Mouse (Mus musculus): ENCODE measurements around the gene Fbn1. TPM values are rescaled to one million over a fixed set of nuclear protein-coding genes. Genes with fewer than 3 reads are reported as not detected.
A peak's percentile ranks its signal among the peaks of the same experiment; 100 is the strongest.
"Not testable (repeated sequence)": the region's sequence is repeated elsewhere in the genome, so short reads cannot be mapped to it uniquely, and the experiment has no call there.

Fbn1 gene
- total RNA-seq, 2 experiments from 2014 or later = 121 to 127 TPM

GRCm38 (mm10) chr2:125293969-125294491 lies 213.8 kb downstream of the Fbn1 start:
- no peak for DNase-seq

GRCm38 (mm10) chr2:125292616-125293015 lies 215.2 kb downstream of the Fbn1 start:
- DNase-seq = no peak

- DNase-seq = peak; percentile 57
These were observed 216.7 kb downstream of the Fbn1 start for GRCm38 (mm10) chr2:125291101-125291500.

- peak; percentile 48 for DNase-seq
These were observed 217.4 kb downstream of the Fbn1 start for GRCm38 (mm10) chr2:125290197-125290965.

- no peak for DNase-seq
These were observed 222.0 kb downstream of the Fbn1 start for GRCm38 (mm10) chr2:125285777-125286176.

GRCm38 (mm10) chr2:125282334-125283206 lies 225.2 kb downstream of the Fbn1 start:
- DNase-seq = no peak

GRCm38 (mm10) chr2:125279995-125280394 lies 227.8 kb downstream of the Fbn1 start:
- DNase-seq = not testable (repeated sequence)

- DNase-seq = peak; percentile 23
These were observed 229.3 kb downstream of the Fbn1 start for GRCm38 (mm10) chr2:125278474-125278873.

GRCm38 (mm10) chr2:125276692-125277091 lies 231.1 kb downstream of the Fbn1 start:
- DNase-seq = no peak

GRCm38 (mm10) chr2:125275617-125276016 lies 232.2 kb downstream of the Fbn1 start:
- no peak for DNase-seq

GRCm38 (mm10) chr2:125268876-125269275 lies 238.9 kb downstream of the Fbn1 start:
- DNase-seq = no peak

GRCm38 (mm10) chr2:125263753-125264152 lies 244.0 kb downstream of the Fbn1 start:
- no peak for DNase-seq

GRCm38 (mm10) chr2:125263056-125263455 lies 244.7 kb downstream of the Fbn1 start:
- DNase-seq = peak; percentile 42

GRCm38 (mm10) chr2:125260326-125260725 lies 247.5 kb downstream of the Fbn1 start:
- DNase-seq = no peak

GRCm38 (mm10) chr2:125259230-125260120 lies 248.3 kb downstream of the Fbn1 start:
- peak; percentile 35 for DNase-seq

- no peak for DNase-seq
These were observed 251.9 kb downstream of the Fbn1 start for GRCm38 (mm10) chr2:125255886-125256285.

- no peak for DNase-seq
These were observed 253.2 kb downstream of the Fbn1 start for GRCm38 (mm10) chr2:125254630-125255029.

GRCm38 (mm10) chr2:125253699-125254098 lies 254.1 kb downstream of the Fbn1 start:
- DNase-seq = no peak

GRCm38 (mm10) chr2:125252275-125252674 lies 255.5 kb downstream of the Fbn1 start:
- DNase-seq = peak; percentile 66

- peak; percentile 14 for DNase-seq
These were observed 256.0 kb downstream of the Fbn1 start for GRCm38 (mm10) chr2:125251781-125252180.

All from adrenal gland, postnatal 10 days (tissue).